Mouse (Mus musculus): ENCODE measurements around the gene Ston1. TPM values are rescaled to one million over a fixed set of nuclear protein-coding genes. Genes with fewer than 3 reads are reported as not detected.
A peak's percentile ranks its signal among the peaks of the same experiment; 100 is the strongest.

The Ston1 gene
- polyA plus RNA-seq, 1 experiment from 2014 or later = 0.96 TPM

GRCm38 (mm10) chr17:88598056-88598420 is 554 bp downstream of the Ston1 start:
- no peak for ATAC-seq (ENCODE audit: low read depth)
- Histone ChIP-seq H3K4me1 (ENCODE audit: control insufficient read depth, low read depth, low read length) (no peaks in the 10 kb centered on the region; the same call in none of the 2 replicates), H3K9me3 (replicated peaks; ENCODE audit: control insufficient read depth, low read length) (no peaks in the 10 kb centered on the region), H3K4me3 (ENCODE audit: low read depth, low read length) (peak overlapping the region; percentile 43), H3K4me2 (ENCODE audit: low read depth, low read length) (peak overlapping the region; percentile 66), H3K27ac (ENCODE audit: low read length) (no peak overlapping the region), H3K9ac (ENCODE audit: low read depth, low read length) (peak overlapping the region; percentile 43), H3K27me3 (ENCODE audit: control insufficient read depth, insufficient read depth, low read depth, low read length) (no peaks in the 10 kb centered on the region), H3K36me3 (ENCODE audit: control insufficient read depth, insufficient read depth) (no peaks in the 10 kb centered on the region)
- 18% methylated on average over 5 of the region's 5 CpGs for WGBS (ENCODE audit: insufficient replicate concordance)

GRCm38 (mm10) chr17:88598570-88599368 is 1.3 kb downstream of the Ston1 start:
- Histone ChIP-seq H3K9ac (ENCODE audit: low read depth, low read length) (no peak overlapping the region), H3K4me3 (ENCODE audit: low read depth, low read length) (no peak overlapping the region)

GRCm38 (mm10) chr17:88600492-88601026 is 3.1 kb downstream of the Ston1 start:
- Histone ChIP-seq H3K27ac (ENCODE audit: low read length) (no peak overlapping the region), H3K9me3 (replicated peaks; ENCODE audit: control insufficient read depth, low read length) (no peaks in the 10 kb centered on the region), H3K4me1 (ENCODE audit: control insufficient read depth, low read depth, low read length) (no peaks in the 10 kb centered on the region; the same call in none of the 2 replicates), H3K4me3 (ENCODE audit: low read depth, low read length) (no peak overlapping the region), H3K4me2 (ENCODE audit: low read depth, low read length) (no peak overlapping the region), H3K9ac (ENCODE audit: low read depth, low read length) (no peak overlapping the region), H3K27me3 (ENCODE audit: control insufficient read depth, insufficient read depth, low read depth, low read length) (no peaks in the 10 kb centered on the region), H3K36me3 (ENCODE audit: control insufficient read depth, insufficient read depth) (no peaks in the 10 kb centered on the region)
- no peak for ATAC-seq (ENCODE audit: low read depth)
- WGBS (ENCODE audit: insufficient replicate concordance) = 43% methylated on average over 8 of the region's 8 CpGs

More at GRCm38 (mm10) chr17:88598570-88599368, 1.3 kb downstream of the Ston1 start:
- Histone ChIP-seq H3K4me2 (ENCODE audit: low read depth, low read length) (no peak overlapping the region), H3K4me1 (ENCODE audit: control insufficient read depth, low read depth, low read length) (no peaks in the 10 kb centered on the region; the same call in none of the 2 replicates), H3K27ac (ENCODE audit: low read length) (no peak overlapping the region), H3K9me3 (replicated peaks; ENCODE audit: control insufficient read depth, low read length) (no peaks in the 10 kb centered on the region), H3K27me3 (ENCODE audit: control insufficient read depth, insufficient read depth, low read depth, low read length) (no peaks in the 10 kb centered on the region), H3K36me3 (ENCODE audit: control insufficient read depth, insufficient read depth) (no peaks in the 10 kb centered on the region)
- ATAC-seq (ENCODE audit: low read depth) = no peak
- WGBS (ENCODE audit: insufficient replicate concordance) = 37% methylated on average over 14 of the region's 14 CpGs

GRCm38 (mm10) chr17:88603943-88604342 is 6.5 kb downstream of the Ston1 start:
- no peaks in the 10 kb centered on the region for H3K9me3 ChIP-seq (replicated peaks; ENCODE audit: control insufficient read depth, low read length)
- no peaks in the 10 kb centered on the region for H3K36me3 ChIP-seq (ENCODE audit: control insufficient read depth, insufficient read depth)
- H3K9ac ChIP-seq (ENCODE audit: low read depth, low read length) = no peak overlapping the region
- no peaks in the 10 kb centered on the region for H3K27me3 ChIP-seq (ENCODE audit: control insufficient read depth, insufficient read depth, low read depth, low read length)
- H3K4me2 ChIP-seq (ENCODE audit: low read depth, low read length) = no peak overlapping the region
- no peak overlapping the region for H3K27ac ChIP-seq (ENCODE audit: low read length)
- H3K4me3 ChIP-seq (ENCODE audit: low read depth, low read length) = no peak overlapping the region
- ATAC-seq (ENCODE audit: low read depth) = no peak
- 67% methylated on average over 11 of the region's 11 CpGs for WGBS (ENCODE audit: insufficient replicate concordance)
- no peaks in the 10 kb centered on the region; the same call in 1 of the 2 replicates for H3K4me1 ChIP-seq (ENCODE audit: control insufficient read depth, low read depth, low read length)

DNA sequence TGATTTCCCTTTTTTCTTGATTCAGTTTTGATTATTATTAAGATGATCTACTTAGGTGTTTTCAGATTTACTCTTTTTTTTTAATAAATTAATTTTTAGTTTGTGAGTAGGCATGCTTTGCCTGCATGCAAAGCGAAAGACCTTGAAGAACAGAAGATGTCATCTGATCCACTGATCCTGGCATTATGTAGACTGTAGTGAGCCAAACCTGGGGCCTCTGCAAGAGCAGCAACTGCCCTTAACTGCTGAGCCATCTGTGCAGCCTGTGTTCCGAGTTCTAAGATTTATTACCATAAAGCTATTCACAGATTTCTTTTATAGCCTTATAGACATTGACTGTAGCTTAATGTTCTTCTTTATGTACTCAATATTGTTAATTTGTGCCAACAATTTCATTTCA is 8.6 kb downstream of the Ston1 start:
- Histone ChIP-seq H3K27ac (ENCODE audit: low read length) (no peak overlapping the region), H3K4me1 (ENCODE audit: control insufficient read depth, low read depth, low read length) (no peaks in the 10 kb centered on the region), H3K27me3 (ENCODE audit: control insufficient read depth, insufficient read depth, low read depth, low read length) (no peaks in the 10 kb centered on the region), H3K4me3 (ENCODE audit: low read depth, low read length) (no peak overlapping the region), H3K9me3 (replicated peaks; ENCODE audit: control insufficient read depth, low read length) (no peaks in the 10 kb centered on the region), H3K4me2 (ENCODE audit: low read depth, low read length) (no peak overlapping the region), H3K36me3 (ENCODE audit: control insufficient read depth, insufficient read depth) (no peaks in the 10 kb centered on the region), H3K9ac (ENCODE audit: low read depth, low read length) (no peak overlapping the region)
- ATAC-seq (ENCODE audit: low read depth) = no peak
- 59% methylated on average over 2 of the region's 2 CpGs for WGBS (ENCODE audit: insufficient replicate concordance)

DNA sequence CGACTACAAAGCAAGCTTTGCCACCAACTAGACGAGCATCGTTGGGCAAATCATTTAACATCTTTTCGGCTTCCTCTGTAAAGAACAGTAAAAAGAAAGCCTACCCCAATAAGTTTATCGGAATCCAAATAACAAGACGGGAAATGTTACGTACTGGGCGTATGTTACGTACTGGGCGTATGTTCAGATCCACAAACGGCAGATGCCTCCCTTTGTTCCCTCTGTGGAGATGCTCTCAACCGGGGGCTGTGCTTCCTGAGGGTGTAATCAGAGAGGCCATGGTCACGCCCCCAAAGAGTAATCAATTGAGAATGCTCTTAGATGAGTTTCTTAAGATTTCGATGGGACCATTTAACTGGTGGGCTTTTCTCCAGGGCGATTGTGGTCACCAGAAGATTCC is 11.9 kb downstream of the Ston1 start:
- no peaks in the 10 kb centered on the region for H3K4me1 ChIP-seq (ENCODE audit: control insufficient read depth, low read depth, low read length)

GRCm38 (mm10) chr17:88611057-88611456 is 13.6 kb downstream of the Ston1 start:
- no peaks in the 10 kb centered on the region for H3K36me3 ChIP-seq (ENCODE audit: control insufficient read depth, insufficient read depth)
- H3K27me3 ChIP-seq (ENCODE audit: control insufficient read depth, insufficient read depth, low read depth, low read length) = no peaks in the 10 kb centered on the region
- no peak for ATAC-seq (ENCODE audit: low read depth)
- 58% methylated on average over 2 of the region's 2 CpGs for WGBS (ENCODE audit: insufficient replicate concordance)
- H3K4me2 ChIP-seq (ENCODE audit: low read depth, low read length) = no peak overlapping the region
- H3K4me3 ChIP-seq (ENCODE audit: low read depth, low read length) = no peak overlapping the region
- H3K9me3 ChIP-seq (replicated peaks; ENCODE audit: control insufficient read depth, low read length) = no peaks in the 10 kb centered on the region
- H3K4me1 ChIP-seq (ENCODE audit: control insufficient read depth, low read depth, low read length) = no peaks in the 10 kb centered on the region
- no peak overlapping the region for H3K27ac ChIP-seq (ENCODE audit: low read length)
- no peak overlapping the region for H3K9ac ChIP-seq (ENCODE audit: low read depth, low read length)

More for the DNA sequence above, 11.9 kb downstream of the Ston1 start:
- Histone ChIP-seq H3K27ac (ENCODE audit: low read length) (no peak overlapping the region), H3K9me3 (replicated peaks; ENCODE audit: control insufficient read depth, low read length) (no peaks in the 10 kb centered on the region), H3K4me3 (ENCODE audit: low read depth, low read length) (no peak overlapping the region), H3K4me2 (ENCODE audit: low read depth, low read length) (no peak overlapping the region), H3K9ac (ENCODE audit: low read depth, low read length) (no peak overlapping the region), H3K27me3 (ENCODE audit: control insufficient read depth, insufficient read depth, low read depth, low read length) (no peaks in the 10 kb centered on the region), H3K36me3 (ENCODE audit: control insufficient read depth, insufficient read depth) (no peaks in the 10 kb centered on the region)
- no peak for ATAC-seq (ENCODE audit: low read depth)
- WGBS (ENCODE audit: insufficient replicate concordance) = 72% methylated on average over 15 of the region's 15 CpGs

GRCm38 (mm10) chr17:88613172-88613571 is 15.7 kb downstream of the Ston1 start:
- no peak for ATAC-seq (ENCODE audit: low read depth)
- no peak overlapping the region for H3K4me2 ChIP-seq (ENCODE audit: low read depth, low read length)
- H3K27ac ChIP-seq (ENCODE audit: low read length) = no peak overlapping the region
- H3K9me3 ChIP-seq (replicated peaks; ENCODE audit: control insufficient read depth, low read length) = no peaks in the 10 kb centered on the region
- H3K27me3 ChIP-seq (ENCODE audit: control insufficient read depth, insufficient read depth, low read depth, low read length) = no peaks in the 10 kb centered on the region
- no peaks in the 10 kb centered on the region for H3K36me3 ChIP-seq (ENCODE audit: control insufficient read depth, insufficient read depth)
- H3K4me3 ChIP-seq (ENCODE audit: low read depth, low read length) = no peak overlapping the region
- H3K4me1 ChIP-seq (ENCODE audit: control insufficient read depth, low read depth, low read length) = no peaks in the 10 kb centered on the region
- no peak overlapping the region for H3K9ac ChIP-seq (ENCODE audit: low read depth, low read length)
- WGBS (ENCODE audit: insufficient replicate concordance) = 43% methylated on average over 6 of the region's 6 CpGs

GRCm38 (mm10) chr17:88613721-88614120 is 16.2 kb downstream of the Ston1 start:
- Histone ChIP-seq H3K27me3 (ENCODE audit: control insufficient read depth, insufficient read depth, low read depth, low read length) (no peaks in the 10 kb centered on the region), H3K4me1 (ENCODE audit: control insufficient read depth, low read depth, low read length) (no peaks in the 10 kb centered on the region), H3K4me3 (ENCODE audit: low read depth, low read length) (no peak overlapping the region), H3K27ac (ENCODE audit: low read length) (no peak overlapping the region), H3K9me3 (replicated peaks; ENCODE audit: control insufficient read depth, low read length) (no peaks in the 10 kb centered on the region), H3K36me3 (ENCODE audit: control insufficient read depth, insufficient read depth) (no peaks in the 10 kb centered on the region), H3K4me2 (ENCODE audit: low read depth, low read length) (no peak overlapping the region), H3K9ac (ENCODE audit: low read depth, low read length) (no peak overlapping the region)
- 59% methylated on average over 3 of the region's 3 CpGs for WGBS (ENCODE audit: insufficient replicate concordance)
- no peak for ATAC-seq (ENCODE audit: low read depth)

Measured in liver, embryonic 16.5 days (tissue).